Mouse (Mus musculus) embryonic stem cell, embryonic (primary cell): Measurements from ENCODE around the gene Cenpa.

ENCODE experiments used
- CTCF ChIA-PET, 4 experiments: fragments of 300-600 bp in 2 of 4; fragments of 350-600 bp in 2 of 4; sonication (Branson Sonifier 250); formaldehyde crosslinking; loops; one replicate each; lab custom pipeline; 2022; ENCODE audit warnings: inconsistent platforms in 2 of 4; lab: Charles Lee
- POLR2A ChIA-PET, 4 experiments: fragments of 300-600 bp in 2 of 4; fragments of 350-600 bp in 2 of 4; sonication (Branson Sonifier 250); formaldehyde crosslinking; loops; one replicate each; lab custom pipeline; 2022; ENCODE audit warnings: antibody characterized with exemption in 4 of 4, inconsistent platforms in 1 of 4; lab: Charles Lee

Cenpa gene

DNA sequence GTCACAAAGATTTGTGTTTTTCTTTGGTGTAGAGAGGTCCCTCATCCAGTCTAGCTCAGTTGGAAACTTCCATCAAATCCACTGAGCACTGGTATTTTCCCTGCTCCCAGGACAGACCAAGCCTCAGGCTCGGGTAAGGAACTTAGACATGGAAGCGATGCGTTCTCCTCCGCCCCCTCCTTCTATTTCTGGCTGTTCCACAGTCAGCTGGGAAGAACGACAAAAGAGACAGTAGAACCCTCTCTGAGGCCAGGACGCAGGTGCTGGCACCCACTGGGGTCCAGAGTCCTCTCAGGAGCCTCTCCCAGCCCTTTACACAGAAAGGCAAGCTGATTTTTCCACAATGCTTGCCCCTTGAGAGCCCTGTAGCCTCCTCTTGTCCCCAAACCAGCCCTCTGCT is 36.2 kb upstream of the Cenpa start:
- CTCF ChIA-PET = no interaction called here

DNA sequence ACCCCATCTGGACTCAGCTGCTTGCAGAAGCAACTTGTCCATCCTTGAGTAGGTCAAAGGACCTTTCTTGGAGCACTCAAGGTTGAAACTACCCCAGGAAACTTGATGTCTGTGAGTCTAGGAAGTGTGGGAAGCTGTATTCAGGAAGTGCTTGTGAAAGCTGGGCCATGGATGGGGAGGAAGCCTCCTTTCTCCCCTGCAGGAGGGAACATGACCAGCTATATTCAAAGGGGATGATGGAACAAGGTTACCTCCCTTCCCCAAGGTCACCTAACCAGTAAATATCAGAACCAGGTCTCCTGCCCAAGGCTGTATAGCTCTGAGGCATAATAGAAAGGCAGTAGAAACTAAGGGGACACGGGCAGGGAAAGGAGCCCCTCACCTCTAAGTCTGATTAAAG is 34.4 kb upstream of the Cenpa start:
- ChIA-PET POLR2A (interaction anchor here (0.5 to 1.5 kb wide), 7 partner anchors 16 to 241 kb away, joined by 3 to 4 read pairs (median 3); no protein-coding TSS in a partner anchor), CTCF (interaction anchor here in 2 of 4 experiments (0.5 to 0.7 kb wide), 4 partner anchors 45 to 288 kb away, joined by 3 to 6 read pairs (median 4); no protein-coding TSS in a partner anchor)

More for the DNA sequence above, 36.2 kb upstream of the Cenpa start:
- POLR2A ChIA-PET = no interaction called here

DNA sequence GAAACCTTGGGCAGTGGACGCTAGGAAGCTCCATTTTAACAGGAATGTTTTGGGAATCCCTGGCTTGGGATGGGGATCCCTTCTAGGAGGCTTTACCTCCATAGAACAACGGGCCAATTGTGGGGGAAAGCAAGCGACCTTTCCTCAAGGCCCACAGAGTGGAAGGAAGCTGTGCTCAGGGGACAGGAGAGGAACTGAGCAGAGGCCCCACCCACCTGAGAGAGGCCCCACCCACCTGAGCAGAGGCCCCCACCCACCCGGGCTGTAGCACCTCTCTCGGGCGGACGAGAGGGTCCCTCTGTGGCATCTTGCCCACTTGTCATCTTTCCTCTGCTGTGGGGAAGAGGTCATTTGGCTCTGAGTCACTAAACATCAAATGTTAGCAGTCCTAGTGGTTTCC is 29.6 kb upstream of the Cenpa start:
- POLR2A ChIA-PET = interaction anchor here in 2 of 4 experiments (0.7 to 1.9 kb wide), 14 partner anchors 10 to 170 kb away, joined by 3 to 11 read pairs (median 4); partner anchors contain the start of genes Slc35f6 (in 2 of the 2), Cenpa (in 1 of the 2) and Kcnk3 (in 1 of the 2)

GRCm38 (mm10) chr5:30638041-30638440 is 28.5 kb upstream of the Cenpa start:
- CTCF ChIA-PET = interaction anchor here (0.5 to 2.5 kb wide), 20 partner anchors 9 to 422 kb away, joined by 3 to 22 read pairs (median 4); partner anchors contain the start of gene Slc35f6 (in 1 of the 4)
- POLR2A ChIA-PET = interaction anchor here in 2 of 4 experiments (0.9 to 1.9 kb wide), 7 partner anchors 9 to 120 kb away, joined by 3 to 11 read pairs (median 6); partner anchors contain the start of genes Slc35f6 (in 2 of the 2) and Cenpa (in 1 of the 2)

More for the DNA sequence above, 29.6 kb upstream of the Cenpa start:
- CTCF ChIA-PET = interaction anchor here (0.6 to 2.5 kb wide), 28 partner anchors 10 to 422 kb away, joined by 3 to 22 read pairs (median 4); partner anchors contain the start of genes Otof (in 1 of the 4) and Slc35f6 (in 1 of the 4)

DNA sequence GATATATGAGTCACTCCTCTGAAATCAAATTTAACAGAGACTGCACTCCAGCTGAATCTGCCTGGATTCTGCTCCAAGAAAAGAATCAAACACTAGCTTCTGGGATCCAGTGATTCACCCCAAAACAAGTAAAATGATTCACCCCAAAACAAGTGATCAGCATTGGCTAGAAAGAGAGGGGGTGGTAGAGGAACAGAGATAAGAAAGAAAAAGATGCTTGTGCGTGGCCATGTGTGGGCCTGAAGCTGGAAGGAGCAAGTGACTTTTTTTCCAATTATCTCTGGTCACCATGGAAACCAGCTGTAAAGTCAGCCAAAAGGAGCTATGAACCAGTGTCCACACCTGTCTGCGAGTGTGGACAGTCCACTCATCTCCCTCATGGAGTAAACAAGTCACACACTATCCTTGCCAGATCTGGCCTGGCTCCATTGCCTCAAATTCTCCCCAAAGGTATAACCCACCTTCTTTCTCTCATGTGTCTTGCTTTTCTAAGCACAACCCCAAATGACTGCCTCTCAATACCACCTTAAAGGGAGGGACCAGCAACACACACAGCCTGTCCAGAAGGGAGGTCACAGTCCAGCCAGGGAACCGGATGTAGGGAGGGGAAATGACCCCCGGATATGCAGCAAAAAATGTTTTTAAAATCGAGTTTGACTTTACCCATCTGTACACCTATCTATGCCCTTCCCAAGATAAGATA is 22.9 kb upstream of the Cenpa start:
- CTCF ChIA-PET = interaction anchor here in 2 of 4 experiments (0.7 to 1.2 kb wide), 2 partner anchors 127 to 156 kb away, joined by 3 read pairs; no protein-coding TSS in a partner anchor
- POLR2A ChIA-PET = interaction anchor here in 1 of 4 experiments (1.3 kb wide), 1 partner anchor 125 kb away, joined by 3 read pairs; no protein-coding TSS in a partner anchor

DNA sequence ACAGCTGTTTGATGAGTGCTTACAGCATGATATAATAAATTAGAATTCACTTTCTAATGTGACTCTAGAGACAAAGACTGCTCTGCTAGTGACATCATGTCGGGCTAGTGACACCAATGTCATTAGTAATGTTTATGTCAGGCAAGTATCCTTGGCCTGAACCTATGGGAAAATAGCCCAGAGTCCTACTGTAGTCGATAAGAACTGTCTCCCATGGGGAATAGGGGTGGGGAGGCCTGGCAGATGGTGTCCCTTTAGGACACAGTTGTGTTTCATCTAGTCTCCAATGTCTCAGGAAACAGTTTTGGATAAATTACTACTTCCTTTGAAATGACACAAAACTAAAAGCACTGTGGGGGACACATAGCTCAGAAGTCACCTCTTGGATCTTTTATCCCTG is 20.5 kb upstream of the Cenpa start:
- ChIA-PET CTCF (interaction anchor here in 1 of 4 experiments (0.6 to 2.5 kb wide), 2 partner anchors 8 to 13 kb away, joined by 5 to 10 read pairs; no protein-coding TSS in a partner anchor), POLR2A (interaction anchor here in 1 of 4 experiments (1.8 to 2.8 kb wide), 2 partner anchors 8 to 33 kb away, joined by 5 to 11 read pairs; no protein-coding TSS in a partner anchor)

DNA sequence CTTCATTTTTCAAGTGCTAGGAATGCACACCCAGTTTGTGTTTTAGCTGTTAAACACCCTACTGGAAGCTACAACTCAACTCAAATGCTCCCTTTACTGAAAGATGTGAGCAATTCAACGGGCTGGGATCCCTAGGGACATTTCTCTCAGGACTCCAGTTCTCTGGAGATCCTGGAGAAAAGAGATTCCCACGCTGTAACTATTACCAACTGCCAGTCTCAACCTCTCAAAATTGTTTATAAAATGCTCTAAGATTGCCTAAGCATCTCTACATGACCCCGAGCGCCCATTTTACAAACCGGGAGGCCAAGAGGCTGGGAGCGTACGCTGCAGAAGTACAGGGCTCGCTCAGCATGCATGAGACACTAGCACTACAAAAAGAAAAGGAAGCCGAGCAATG is 19.2 kb upstream of the Cenpa start:
- CTCF ChIA-PET = interaction anchor here in 3 of 4 experiments (0.6 to 2.5 kb wide), 6 partner anchors 10 to 275 kb away, joined by 3 to 10 read pairs (median 3); no protein-coding TSS in a partner anchor
- POLR2A ChIA-PET = interaction anchor here in 3 of 4 experiments (0.6 to 5.6 kb wide), 32 partner anchors 9 to 533 kb away, joined by 3 to 61 read pairs (median 4); partner anchors contain the start of gene Cenpa (in 2 of the 3)

- CTCF ChIA-PET = interaction anchor here in 3 of 4 experiments (0.6 to 2.5 kb wide), 9 partner anchors 10 to 274 kb away, joined by 3 to 10 read pairs (median 3); no protein-coding TSS in a partner anchor
Observed at GRCm38 (mm10) chr5:30647815-30648560, 18.6 kb upstream of the Cenpa start, which contains the start of gene Slc35f6. Gene Slc35f6, plus strand, starts transcription at chr5:30647933.

GRCm38 (mm10) chr5:30649558-30649957 is 17.0 kb upstream of the Cenpa start:
- CTCF ChIA-PET = no interaction called here
- POLR2A ChIA-PET = interaction anchor here in 1 of 4 experiments (5.6 kb wide), 1 partner anchor 12 kb away, joined by 61 read pairs; no protein-coding TSS in a partner anchor

More at GRCm38 (mm10) chr5:30647815-30648560, 18.6 kb upstream of the Cenpa start, which contains the start of gene Slc35f6:
- POLR2A ChIA-PET = interaction anchor here in 3 of 4 experiments (0.6 to 5.6 kb wide), 33 partner anchors 8 to 534 kb away, joined by 3 to 61 read pairs (median 4); partner anchors contain the start of gene Cenpa (in 2 of the 3)

DNA sequence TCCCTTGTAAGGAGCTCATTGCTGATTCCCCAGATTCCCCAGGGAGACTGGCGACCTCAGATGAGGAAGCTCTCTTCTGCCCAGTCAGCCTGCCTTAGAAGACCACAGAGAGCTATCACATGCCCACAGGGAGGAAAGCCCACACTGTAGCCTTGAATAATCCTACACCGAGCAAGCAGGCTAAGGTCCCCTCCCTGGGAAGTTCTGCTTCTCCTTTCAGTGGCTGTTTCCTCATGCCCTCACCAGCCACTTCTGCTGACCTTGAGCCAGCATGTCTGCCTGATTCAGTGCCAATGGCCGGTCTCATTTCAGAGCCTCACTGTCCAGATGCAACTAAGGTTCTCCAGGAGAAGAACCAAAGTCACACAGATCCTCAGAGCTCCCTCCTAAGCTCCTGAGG is 15.8 kb upstream of the Cenpa start:
- ChIA-PET CTCF (interaction anchor here in 1 of 4 experiments (1.0 kb wide), 1 partner anchor 13 kb away, joined by 3 read pairs; no protein-coding TSS in a partner anchor), POLR2A (interaction anchor here in 2 of 4 experiments (0.8 to 5.6 kb wide), 5 partner anchors 9 to 30 kb away, joined by 3 to 61 read pairs (median 4); partner anchors contain the start of gene Cenpa (in 1 of the 2))

DNA sequence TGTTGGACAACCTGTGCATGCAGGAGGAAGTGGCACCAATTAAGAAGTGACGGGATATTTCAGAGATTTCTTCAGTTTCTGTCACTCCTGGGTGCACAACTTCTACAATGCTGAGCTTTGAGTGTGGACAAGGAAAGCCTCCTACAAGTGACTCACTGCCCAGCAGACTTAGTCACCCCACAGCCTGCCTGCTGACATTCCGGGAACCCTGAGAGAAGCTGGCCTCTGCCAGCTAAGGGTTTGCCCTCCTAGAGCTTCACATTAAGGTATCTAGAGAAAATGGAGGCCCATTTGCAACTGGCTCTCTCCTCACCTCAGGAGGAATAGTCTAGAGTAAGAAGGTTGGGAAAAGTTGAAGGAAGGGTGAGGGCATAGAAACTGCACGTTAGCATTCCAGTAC is 15.0 kb upstream of the Cenpa start:
- POLR2A ChIA-PET = interaction anchor here in 2 of 4 experiments (0.7 to 5.6 kb wide), 7 partner anchors 10 to 29 kb away, joined by 3 to 61 read pairs (median 3); partner anchors contain the start of gene Cenpa (in 1 of the 2)
- CTCF ChIA-PET = interaction anchor here in 1 of 4 experiments (0.6 to 1.0 kb wide), 2 partner anchors 14 to 146 kb away, joined by 3 read pairs; no protein-coding TSS in a partner anchor

DNA sequence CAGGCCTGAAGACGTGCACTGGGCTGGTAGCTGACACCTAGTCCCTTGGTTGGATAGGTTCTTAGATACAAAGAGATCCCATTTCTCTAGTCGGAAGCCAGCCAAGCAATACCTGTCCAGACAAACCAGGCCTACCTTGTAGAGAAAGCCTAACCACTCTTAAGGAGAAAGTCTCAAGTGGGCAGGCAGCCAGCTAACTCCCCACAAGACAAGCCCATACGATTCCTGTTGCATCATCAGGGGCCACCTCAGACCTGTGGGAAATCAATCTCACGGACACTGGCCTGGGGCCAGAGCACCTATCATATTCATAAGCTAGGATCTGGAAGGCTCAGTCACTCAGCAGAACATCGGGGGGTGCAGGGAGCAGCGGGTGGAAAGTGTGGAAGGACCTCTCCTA is 13.3 kb upstream of the Cenpa start:
- POLR2A ChIA-PET = interaction anchor here in 3 of 4 experiments (0.6 to 4.6 kb wide), 4 partner anchors 14 to 99 kb away, joined by 3 to 24 read pairs (median 6); partner anchors contain the start of gene Cenpa (in 2 of the 3)
- CTCF ChIA-PET = no interaction called here

- POLR2A ChIA-PET = interaction anchor here in 2 of 4 experiments (0.5 to 4.6 kb wide), 5 partner anchors 9 to 23 kb away, joined by 3 to 24 read pairs (median 5); partner anchors contain the start of gene Cenpa (in 2 of the 2)
- CTCF ChIA-PET = interaction anchor here in 1 of 4 experiments (0.5 to 0.7 kb wide), 2 partner anchors 289 to 642 kb away, joined by 3 to 6 read pairs; partner anchors contain the start of gene Il6
Observed at GRCm38 (mm10) chr5:30655042-30655441, 11.5 kb upstream of the Cenpa start.

- POLR2A ChIA-PET = interaction anchor here in 2 of 4 experiments (1.0 to 6.6 kb wide), 7 partner anchors 8 to 21 kb away, joined by 3 to 83 read pairs (median 5); partner anchors contain the start of genes Cenpa (in 2 of the 2) and Slc35f6 (in 1 of the 2)
- CTCF ChIA-PET = interaction anchor here in 2 of 4 experiments (0.7 to 1.6 kb wide), 3 partner anchors 12 to 289 kb away, joined by 3 to 4 read pairs (median 3); no protein-coding TSS in a partner anchor
Observed at GRCm38 (mm10) chr5:30655526-30656195, 10.9 kb upstream of the Cenpa start.

DNA sequence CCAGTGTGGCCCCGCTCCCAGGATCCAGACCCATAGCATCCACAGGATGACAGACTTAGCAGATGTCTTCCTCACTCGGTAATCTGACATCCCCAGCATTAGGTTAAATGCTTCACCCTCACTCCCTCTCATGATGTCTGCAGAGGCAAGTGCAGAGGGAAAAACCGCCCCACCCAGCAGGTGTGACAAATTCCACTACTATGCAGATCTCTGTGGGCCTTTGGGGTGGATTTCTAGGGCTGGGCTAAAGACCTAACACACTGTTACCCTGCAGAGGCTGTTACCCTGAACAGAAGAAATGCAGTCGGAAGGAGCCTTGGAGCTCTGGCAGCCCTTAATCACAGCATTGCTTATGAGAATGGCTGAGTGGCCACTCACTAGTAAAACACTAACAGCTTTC is 7.5 kb upstream of the Cenpa start:
- ChIA-PET CTCF (interaction anchor here in 1 of 4 experiments (0.7 kb wide), 1 partner anchor 13 kb away, joined by 5 read pairs; no protein-coding TSS in a partner anchor), POLR2A (interaction anchor here (0.5 to 7.6 kb wide), 22 partner anchors 8 to 511 kb away, joined by 3 to 83 read pairs (median 3); partner anchors contain the start of genes Slc35f6 (in 3 of the 4) and Cenpa (in 2 of the 4))

GRCm38 (mm10) chr5:30660278-30660677 is 6.3 kb upstream of the Cenpa start:
- CTCF ChIA-PET = interaction anchor here in 1 of 4 experiments (0.6 kb wide), 1 partner anchor 477 kb away, joined by 6 read pairs; no protein-coding TSS in a partner anchor
- POLR2A ChIA-PET = interaction anchor here (0.6 to 7.6 kb wide), 18 partner anchors 8 to 388 kb away, joined by 3 to 83 read pairs (median 4); partner anchors contain the start of genes Slc35f6 (in 3 of the 4), Dpysl5 (in 2 of the 4), Atraid (in 1 of the 4) and Cenpa (in 1 of the 4)
